Mouse (Mus musculus) stomach, embryonic 15.5 days (tissue): ENCODE measurements around the gene Olfr552. TPM values are rescaled to one million over a fixed set of nuclear protein-coding genes. Genes with fewer than 3 reads are reported as not detected.

ENCODE experiments used
- ATAC-seq: fragments of 200-750 bp; cut with Nextera tagmentation; 2 replicates; pipeline ENCODE4 v1.8.0; 2017; ENCODE audit warnings: low read depth, moderate number of reproducible peaks, moderate TSS enrichment; ENCODE audit not compliant: insufficient read depth, low FRiP score
- H3K27ac ChIP-seq: fragments of 300-500 bp; sonication (generic); 2 replicates; pipeline ENCODE4 v1.5.1; 2015; ENCODE audit warnings: mild to moderate bottlenecking, inconsistent platforms
- H3K27me3 ChIP-seq: fragments of 300-500 bp; sonication (generic); replicated peaks from 2 replicates; pipeline ENCODE4 v1.6.1; 2015; ENCODE audit warnings: inconsistent platforms
- H3K36me3 ChIP-seq: fragments of 300-500 bp; sonication (generic); 2 replicates; pipeline ENCODE4 v1.6.1; 2015; ENCODE audit warnings: inconsistent platforms
- H3K4me1 ChIP-seq: fragments of 300-500 bp; sonication (generic); 2 replicates; pipeline ENCODE4 v1.6.1; 2015; ENCODE audit warnings: inconsistent platforms
- H3K4me2 ChIP-seq: fragments of 300-500 bp; sonication (generic); 2 replicates; pipeline ENCODE4 v1.6.1; 2015; ENCODE audit warnings: mild to moderate bottlenecking, inconsistent platforms
- H3K4me3 ChIP-seq: fragments of 300-500 bp; sonication (generic); replicated peaks from 2 replicates; pipeline ENCODE4 v1.5.1; 2015; ENCODE audit warnings: inconsistent platforms
- H3K9ac ChIP-seq: fragments of 300-500 bp; sonication (generic); 2 replicates; pipeline ENCODE4 v1.6.1; 2015; ENCODE audit warnings: inconsistent platforms
- H3K9me3 ChIP-seq: fragments of 300-500 bp; sonication (generic); 2 replicates; pipeline ENCODE4 v1.6.1; 2016; ENCODE audit warnings: inconsistent platforms
- WGBS: fragments of 180-500 bp; shearing (Covaris S2); methylation state at CpG from one replicate; pipeline ENCODE4 v1.1.7; 2015; 5-methylcytosine and 5-hydroxymethylcytosine counted together
- polyA plus RNA-seq: library from polyadenylated mRNA; unstranded; fragments of >200 nt; fragmentation: Nextera tagmentation; extraction: Ambion mirVana; gene quantifications from 2 replicates; pipeline ENCODE4 v1.2.1, GENCODE M21; 2015

Gene Olfr552
- not detected in 2 replicates for polyA plus RNA-seq

- Histone ChIP-seq H3K4me1 (no peaks in the 10 kb centered on the region), H3K9ac (no peak within 1 kb of the TSS), H3K9me3 (no peaks in the 10 kb centered on the region), H3K27me3 (no peaks in the 10 kb centered on the region), H3K4me2 (no peak within 1 kb of the TSS), H3K36me3 (no peaks in the 10 kb centered on the region), H3K27ac (no peak within 1 kb of the TSS), H3K4me3 (no peak within 1 kb of the TSS)
- ATAC-seq = no peak
- WGBS = 63% methylated on average over 1 of the region's 1 CpGs
Observed at GRCm38 (mm10) chr7:102597378-102598031, at the start of gene Olfr552. Gene Olfr552, plus strand, starts transcription at chr7:102597770.

- 85% methylated on average over 3 of the region's 3 CpGs for WGBS
- H3K27me3 ChIP-seq = no peaks in the 10 kb centered on the region
- no peak within 1 kb of the TSS for H3K4me3 ChIP-seq
- no peaks in the 10 kb centered on the region for H3K9me3 ChIP-seq
- H3K36me3 ChIP-seq = no peaks in the 10 kb centered on the region
- no peaks in the 10 kb centered on the region for H3K4me1 ChIP-seq
- H3K27ac ChIP-seq = no peak within 1 kb of the TSS
- no peak within 1 kb of the TSS for H3K9ac ChIP-seq
- no peak for ATAC-seq
- no peak within 1 kb of the TSS for H3K4me2 ChIP-seq
Observed at GRCm38 (mm10) chr7:102549570-102549969, 48.0 kb upstream of the Olfr552 start, which contains the start of gene Olfr549. Gene Olfr549, plus strand, starts transcription at chr7:102549870.

- H3K9me3 ChIP-seq = no peaks in the 10 kb centered on the region
- no peak overlapping the region for H3K4me3 ChIP-seq
- H3K27ac ChIP-seq = no peak overlapping the region
- H3K27me3 ChIP-seq = no peaks in the 10 kb centered on the region
- no peak overlapping the region for H3K9ac ChIP-seq
- no peaks in the 10 kb centered on the region for H3K4me1 ChIP-seq
- H3K4me2 ChIP-seq = no peak overlapping the region
- H3K36me3 ChIP-seq = no peaks in the 10 kb centered on the region
- WGBS = 67% methylated on average over 3 of the region's 3 CpGs
- ATAC-seq = no peak
Observed at GRCm38 (mm10) chr7:102553279-102553678, 44.3 kb upstream of the Olfr552 start.

GRCm38 (mm10) chr7:102564999-102565997 lies 32.3 kb upstream of the Olfr552 start, which contains the start of gene Trim21:
Gene Trim21, minus strand, starts transcription at chr7:102565486.
- WGBS = 12% methylated on average over 10 of the region's 10 CpGs
- Histone ChIP-seq H3K36me3 (no peaks in the 10 kb centered on the region), H3K9me3 (no peaks in the 10 kb centered on the region), H3K27ac (no peak within 1 kb of the TSS), H3K4me1 (no peaks in the 10 kb centered on the region; the same call in 1 of the 2 replicates), H3K27me3 (no peaks in the 10 kb centered on the region), H3K4me3 (peak within 1 kb of the TSS; percentile 58), H3K4me2 (peak within 1 kb of the TSS; percentile 60), H3K9ac (peak within 1 kb of the TSS; percentile 42; the same call in 1 of the 2 replicates)
- ATAC-seq = peak; percentile 99

GRCm38 (mm10) chr7:102566219-102566618 lies 31.4 kb upstream of the Olfr552 start:
- H3K36me3 ChIP-seq = no peaks in the 10 kb centered on the region
- ATAC-seq = no peak
- WGBS = 86% methylated on average over 4 of the region's 4 CpGs

GRCm38 (mm10) chr7:102571142-102571541 lies 26.4 kb upstream of the Olfr552 start, which contains the start of gene Olfr550:
Gene Olfr550, plus strand, starts transcription at chr7:102571442.
- H3K9me3 ChIP-seq = no peaks in the 10 kb centered on the region
- no peak within 1 kb of the TSS for H3K27ac ChIP-seq
- H3K36me3 ChIP-seq = no peaks in the 10 kb centered on the region
- no peaks in the 10 kb centered on the region for H3K27me3 ChIP-seq
- H3K4me3 ChIP-seq = no peak within 1 kb of the TSS
- no peak for ATAC-seq
- H3K4me2 ChIP-seq = no peak within 1 kb of the TSS
- no peaks in the 10 kb centered on the region for H3K4me1 ChIP-seq
- no peak within 1 kb of the TSS for H3K9ac ChIP-seq
- 85% methylated on average over 8 of the region's 8 CpGs for WGBS

More at GRCm38 (mm10) chr7:102566219-102566618, 31.4 kb upstream of the Olfr552 start:
- Histone ChIP-seq H3K4me3 (no peak overlapping the region), H3K9ac (no peak overlapping the region), H3K4me2 (no peak overlapping the region), H3K27me3 (no peaks in the 10 kb centered on the region), H3K9me3 (no peaks in the 10 kb centered on the region), H3K4me1 (no peaks in the 10 kb centered on the region; the same call in 1 of the 2 replicates), H3K27ac (no peak overlapping the region)

- Histone ChIP-seq H3K4me1 (no peaks in the 10 kb centered on the region), H3K4me3 (no peak overlapping the region), H3K27ac (no peak overlapping the region), H3K27me3 (no peaks in the 10 kb centered on the region), H3K9ac (no peak overlapping the region), H3K9me3 (no peaks in the 10 kb centered on the region), H3K4me2 (no peak overlapping the region), H3K36me3 (no peaks in the 10 kb centered on the region)
- WGBS = 68% methylated on average over 3 of the region's 3 CpGs
- no peak for ATAC-seq
Observed at GRCm38 (mm10) chr7:102573174-102573830, 24.3 kb upstream of the Olfr552 start.

- no peak overlapping the region for H3K4me3 ChIP-seq
- no peaks in the 10 kb centered on the region for H3K4me1 ChIP-seq
- WGBS = 56% methylated on average over 6 of the region's 6 CpGs
- no peak overlapping the region for H3K4me2 ChIP-seq
- ATAC-seq = no peak
- no peaks in the 10 kb centered on the region for H3K27me3 ChIP-seq
- H3K36me3 ChIP-seq = no peaks in the 10 kb centered on the region
- H3K27ac ChIP-seq = no peak overlapping the region
- no peak overlapping the region for H3K9ac ChIP-seq
- H3K9me3 ChIP-seq = no peaks in the 10 kb centered on the region
Observed at GRCm38 (mm10) chr7:102575998-102576397, 21.6 kb upstream of the Olfr552 start.

- H3K27me3 ChIP-seq = no peaks in the 10 kb centered on the region
- no peak for ATAC-seq
- no peak within 1 kb of the TSS for H3K4me2 ChIP-seq
- no peak within 1 kb of the TSS for H3K4me3 ChIP-seq
- H3K9me3 ChIP-seq = no peaks in the 10 kb centered on the region
- no peaks in the 10 kb centered on the region for H3K4me1 ChIP-seq
- no peak within 1 kb of the TSS for H3K27ac ChIP-seq
- H3K9ac ChIP-seq = no peak within 1 kb of the TSS
- 94% methylated on average over 3 of the region's 3 CpGs for WGBS
- no peaks in the 10 kb centered on the region for H3K36me3 ChIP-seq
Observed at GRCm38 (mm10) chr7:102591786-102592185, 5.8 kb upstream of the Olfr552 start, which contains the start of gene Olfr551. Gene Olfr551, minus strand, starts transcription at chr7:102591886.

GRCm38 (mm10) chr7:102618118-102618517 lies 20.5 kb downstream of the Olfr552 start, which contains the start of gene Olfr553:
Gene Olfr553, minus strand, starts transcription at chr7:102618218.
- H3K4me1 ChIP-seq = no peaks in the 10 kb centered on the region
- no peak within 1 kb of the TSS for H3K27ac ChIP-seq
- no peaks in the 10 kb centered on the region for H3K9me3 ChIP-seq
- H3K36me3 ChIP-seq = no peaks in the 10 kb centered on the region
- no peak within 1 kb of the TSS for H3K4me2 ChIP-seq
- no peaks in the 10 kb centered on the region for H3K27me3 ChIP-seq
- H3K9ac ChIP-seq = no peak within 1 kb of the TSS; the same call in 1 of the 2 replicates
- ATAC-seq = no peak
- H3K4me3 ChIP-seq = no peak within 1 kb of the TSS

GRCm38 (mm10) chr7:102619608-102620007 lies 22.0 kb downstream of the Olfr552 start:
- no peaks in the 10 kb centered on the region for H3K9me3 ChIP-seq
- 44% methylated on average over 5 of the region's 5 CpGs for WGBS
- ATAC-seq = no peak

More at GRCm38 (mm10) chr7:102619608-102620007, 22.0 kb downstream of the Olfr552 start:
- H3K4me1 ChIP-seq = no peaks in the 10 kb centered on the region
- H3K27me3 ChIP-seq = no peaks in the 10 kb centered on the region
- H3K36me3 ChIP-seq = no peaks in the 10 kb centered on the region
- H3K9ac ChIP-seq = no peak overlapping the region
- no peak overlapping the region for H3K27ac ChIP-seq
- no peak overlapping the region for H3K4me3 ChIP-seq
- H3K4me2 ChIP-seq = no peak overlapping the region
